Comparison of ENCODE assay signal across 9 mouse cellular contexts in genomic region chr17:32386659-32387432, GRCm38 (mm10). TPM values are rescaled to one million over a fixed set of nuclear protein-coding genes. Genes with fewer than 3 reads are reported as not detected.
DNase-seq lines count a peak whose midpoint lies in the region; ATAC-seq and TF ChIP-seq lines count a peak whose summit lies in the region.
"Had no signal": no experiment of that assay in that cellular context is flagged by ENCODE, and none has a peak within 500 bp of the region (broad histone marks: within the 10 kb centered on the region; RNA-seq: fewer than 3 reads in every experiment).

No protein-coding gene starts in this region.

- H3K27me3 ChIP-seq in intestine, postnatal 0 days (replicated peaks; ENCODE audit: control insufficient read depth, insufficient read depth, low read length): peaks cover 8% of the 10 kb centered on the region
- H3K27me3 ChIP-seq in intestine, embryonic 16.5 days (replicated peaks; ENCODE audit: control insufficient read depth, insufficient read depth, low read length): peaks cover 10% of the 10 kb centered on the region
- H3K27me3 ChIP-seq in MEL (ENCODE audit: control insufficient read depth in 1 of 2, insufficient read depth in 2 of 2, low read length in 2 of 2): no peaks in the 10 kb centered on the region

- no peak overlapping the region for H3K9ac ChIP-seq in intestine, postnatal 0 days (ENCODE audit: low read depth, low read length)
- H3K9ac ChIP-seq in intestine, embryonic 16.5 days (ENCODE audit: low read depth, low read length): no peak overlapping the region
- no peak overlapping the region for H3K9ac ChIP-seq in MEL (ENCODE audit: control insufficient read depth, low read depth, low read length, poor library complexity, severe bottlenecking)

- H3K4me3 ChIP-seq in intestine, postnatal 0 days (ENCODE audit: low read depth, low read length): no peak overlapping the region
- H3K4me3 ChIP-seq in intestine, embryonic 16.5 days (ENCODE audit: low read length): no peak overlapping the region
- no peak overlapping the region for H3K4me3 ChIP-seq in MEL (ENCODE audit: control insufficient read depth in 1 of 2, insufficient read depth in 1 of 2, low read depth in 2 of 2, low read length in 2 of 2)

- peaks cover 9% of the 10 kb centered on the region for H3K36me3 ChIP-seq in intestine, postnatal 0 days (ENCODE audit: control insufficient read depth, insufficient read depth)
- no peaks in the 10 kb centered on the region; the same call in 1 of the 2 replicates for H3K36me3 ChIP-seq in intestine, embryonic 16.5 days (ENCODE audit: control insufficient read depth, insufficient read depth, low read length)
- H3K36me3 ChIP-seq in MEL (ENCODE audit: control insufficient read depth in 1 of 2, insufficient read depth in 2 of 2, low read length in 2 of 2): no peaks in the 10 kb centered on the region

- no peak overlapping the region for H3K4me2 ChIP-seq in intestine, postnatal 0 days (replicated peaks; ENCODE audit: low read depth)
- no peak overlapping the region for H3K4me2 ChIP-seq in intestine, embryonic 16.5 days (ENCODE audit: low read depth, low read length)

- ATAC-seq in intestine, postnatal 0 days: no peak
- ATAC-seq in intestine, embryonic 16.5 days: no peak
- ATAC-seq in inflammation-experienced regulatory T-cells, adult 6 months: peak; percentile 33
- ATAC-seq in megakaryocyte, adult 5-6 weeks (ENCODE audit: poor library complexity, severe bottlenecking): peak; percentile 33; the same call in 1 of the 2 replicates
- ATAC-seq in activated CD4-positive, CD25-positive, alpha-beta regulatory T cell, adult 4 months: no peak

- H3K27ac ChIP-seq in intestine, postnatal 0 days (ENCODE audit: low read depth, low read length): no peak overlapping the region
- no peak overlapping the region for H3K27ac ChIP-seq in intestine, embryonic 16.5 days (ENCODE audit: low read length)
- H3K27ac ChIP-seq in MEL (ENCODE audit: control insufficient read depth, low read depth, low read length): no peak overlapping the region

- TF ChIP-seq RAD21 in MEL (IDR thresholded peaks at IDR 0.05; ENCODE audit: low read depth, low read length): peak; percentile 9

- 69% methylated on average over 9 of the region's 9 CpGs for WGBS in intestine, postnatal 0 days
- 70% methylated on average over 9 of the region's 9 CpGs for WGBS in intestine, embryonic 16.5 days

- DNase-seq in CD4-positive, CD25-positive, alpha-beta regulatory T cell, adult 2 months (ENCODE audit: low read depth, low spot score): peak; percentile 81
- DNase-seq in MEL (ENCODE audit: low read depth, low spot score): peak; percentile 71
- DNase-seq in thymus, postnatal 36 days: peak; percentile 56 to 62

- no peak for TF ChIP-seq POLR2A in MEL (IDR thresholded peaks at IDR 0.05; ENCODE audit: control insufficient read depth in 1 of 2, insufficient read depth in 1 of 2, low read depth in 1 of 2, low read length in 2 of 2, poor library complexity in 1 of 2)

- H3K4me1 ChIP-seq in intestine, postnatal 0 days (replicated peaks; ENCODE audit: control insufficient read depth, insufficient read depth, low read length): peaks cover 6% of the 10 kb centered on the region
- peaks cover 3% of the 10 kb centered on the region; the same call in 1 of the 2 replicates for H3K4me1 ChIP-seq in intestine, embryonic 16.5 days (ENCODE audit: control insufficient read depth, insufficient read depth, low read length)
- peaks cover 0 to 6% of the 10 kb centered on the region in 2 experiments; a peak in 1 of 4 replicates for H3K4me1 ChIP-seq in MEL (ENCODE audit: control insufficient read depth in 1 of 2, insufficient read depth in 2 of 2, low read length in 2 of 2)

- H3K79me2 ChIP-seq in MEL (ENCODE audit: control insufficient read depth, insufficient read depth, low read length, poor library complexity): no peaks in the 10 kb centered on the region; the same call in 1 of the 2 replicates

- no peak for TF ChIP-seq EP300 in MEL (IDR thresholded peaks at IDR 0.05; ENCODE audit: low read depth in 1 of 2, low read length in 2 of 2)

- TF ChIP-seq CTCF in intestine, postnatal 0 days (IDR thresholded peaks at IDR 0.05; ENCODE audit: low read depth): peak; percentile 73
- peak; percentile 69 to 82 (median 73) for TF ChIP-seq CTCF in MEL (IDR thresholded peaks at IDR 0.05 in 2 of 3, conservative IDR thresholded peaks at IDR 0.05 in 1 of 3; ENCODE audit: control insufficient read depth in 1 of 3, insufficient read depth in 1 of 3, low read depth in 2 of 3, low read length in 3 of 3, poor library complexity in 1 of 3, severe bottlenecking in 1 of 3)

- no peaks in the 10 kb centered on the region for H3K9me3 ChIP-seq in intestine, postnatal 0 days (ENCODE audit: control insufficient read depth)
- H3K9me3 ChIP-seq in intestine, embryonic 16.5 days (ENCODE audit: control insufficient read depth, low read length): no peaks in the 10 kb centered on the region
- H3K9me3 ChIP-seq in MEL (replicated peaks; ENCODE audit: insufficient read depth, low read length): no peaks in the 10 kb centered on the region

TF ChIP-seq in MEL, 35 proteins besides CTCF, POLR2A, EP300 and RAD21 (continues in another document):
- no peak for TF ChIP-seq SIN3A (IDR thresholded peaks at IDR 0.05; ENCODE audit: low read length)
- TF ChIP-seq NELFE (IDR thresholded peaks at IDR 0.05; ENCODE audit: low read depth, low read length): no peak
- no peak for TF ChIP-seq ZC3H11A (IDR thresholded peaks at IDR 0.05; ENCODE audit: low read depth, low read length)
- TF ChIP-seq CHD2 (IDR thresholded peaks at IDR 0.05; ENCODE audit: low read length): no peak
- TF ChIP-seq HCFC1 (IDR thresholded peaks at IDR 0.05; ENCODE audit: low read depth, low read length): no peak
- no peak for TF ChIP-seq RCOR1 (IDR thresholded peaks at IDR 0.05; ENCODE audit: low read depth, low read length)
- TF ChIP-seq GABPA (IDR thresholded peaks at IDR 0.05; ENCODE audit: low read depth, low read length): no peak
- no peak for TF ChIP-seq ETS1 (IDR thresholded peaks at IDR 0.05; ENCODE audit: low read depth, low read length)
- no peak for TF ChIP-seq UBTF (IDR thresholded peaks at IDR 0.05; ENCODE audit: borderline replicate concordance, insufficient read depth, low read depth, low read length)
- TF ChIP-seq MAZ (IDR thresholded peaks at IDR 0.05; ENCODE audit: low read depth, low read length): no peak
- no peak; the same call in none of the 2 replicates for TF ChIP-seq SMC3 (IDR thresholded peaks at IDR 0.05; ENCODE audit: low read depth, low read length)
- TF ChIP-seq CHD1 (IDR thresholded peaks at IDR 0.05; ENCODE audit: low read depth, low read length): no peak
- no peak for TF ChIP-seq TCF12 (IDR thresholded peaks at IDR 0.05; ENCODE audit: low read depth, low read length)
- no peak for TF ChIP-seq NRF1 (IDR thresholded peaks at IDR 0.05; ENCODE audit: insufficient read depth, low read depth, low read length, poor library complexity, severe bottlenecking)

RNA-seq across cellular contexts. Expression of gene Wiz, which starts 2.4 kb away (rescaled TPM):
- 9.5 and 10.0 TPM in 2 replicates for polyA plus RNA-seq in intestine, postnatal 0 days (2015; fragmentation: Nextera tagmentation; extraction: Ambion mirVana)
- 17.5 and 18.9 TPM in 2 replicates for polyA plus RNA-seq in intestine, embryonic 16.5 days (2015; fragmentation: Nextera tagmentation; extraction: Ambion mirVana)
- total RNA-seq in MEL (2012; rRNA removed): 4.4 and 5.6 TPM in 2 replicates
- polyA plus RNA-seq in MEL (2012; ENCODE audit: insufficient read depth in 1 of 2, insufficient read length in 2 of 2, low read depth in 1 of 2, low replicate concordance in 2 of 2, missing spikeins in 1 of 2): 10 to 100 TPM in 1 of 2 experiments, not detected in 1; 44.1 TPM
- 10 to 100 TPM in 2 of 3 experiments, 1 to 10 TPM in 1; 9.5 to 14.6 (median 11.6) TPM for polyA plus RNA-seq in inflammation-experienced regulatory T-cells, adult 6 months (2017; shearing (Covaris generic))
- 17.2 and 23.0 TPM in 2 replicates for total RNA-seq in megakaryocyte, adult 5-6 weeks (2015)
- 4.9 and 5.9 TPM in 2 replicates for total RNA-seq in megakaryocyte, adult 5-6 weeks (2017)
- 10 to 100 TPM; 11.9 TPM for polyA plus RNA-seq in activated CD4-positive, CD25-positive, alpha-beta regulatory T cell, adult 4 months (2017; shearing (Covaris generic))

RNA-seq across cellular contexts. Expression of gene Rasal3, which starts 16.5 kb away (rescaled TPM):
- 1.1 TPM in 2 replicates for polyA plus RNA-seq in intestine, postnatal 0 days (2015; fragmentation: Nextera tagmentation; extraction: Ambion mirVana)
- 1.4 and 2.0 TPM in 2 replicates for polyA plus RNA-seq in intestine, embryonic 16.5 days (2015; fragmentation: Nextera tagmentation; extraction: Ambion mirVana)
- 0.04 TPM in 1 of 2 replicates, not detected in the other for total RNA-seq in MEL (2012; rRNA removed)
- polyA plus RNA-seq in MEL (2012; ENCODE audit: insufficient read depth in 1 of 2, insufficient read length in 2 of 2, low read depth in 1 of 2, low replicate concordance in 2 of 2, missing spikeins in 1 of 2): under 1 TPM in 1 of 2 experiments, not detected in 1; 0.04 TPM
- 100 to 1,000 TPM; 109 to 139 (median 109) TPM for polyA plus RNA-seq in inflammation-experienced regulatory T-cells, adult 6 months (2017; shearing (Covaris generic))
- 52.9 and 54.4 TPM in 2 replicates for total RNA-seq in megakaryocyte, adult 5-6 weeks (2015)
- 19.5 and 25.7 TPM in 2 replicates for total RNA-seq in megakaryocyte, adult 5-6 weeks (2017)
- 100 to 1,000 TPM; 123 to 158 TPM for polyA plus RNA-seq in activated CD4-positive, CD25-positive, alpha-beta regulatory T cell, adult 4 months (2017; shearing (Covaris generic))

RNA-seq across cellular contexts. Expression of gene Akap8l, which starts 36.4 kb away (rescaled TPM):
- 21.6 and 26.8 TPM in 2 replicates for polyA plus RNA-seq in intestine, postnatal 0 days (2015; fragmentation: Nextera tagmentation; extraction: Ambion mirVana)
- 66.3 and 73.0 TPM in 2 replicates for polyA plus RNA-seq in intestine, embryonic 16.5 days (2015; fragmentation: Nextera tagmentation; extraction: Ambion mirVana)
- total RNA-seq in MEL (2012; rRNA removed): 34.1 and 40.0 TPM in 2 replicates
- polyA plus RNA-seq in MEL (2012; ENCODE audit: insufficient read depth in 1 of 2, insufficient read length in 2 of 2, low read depth in 1 of 2, low replicate concordance in 2 of 2, missing spikeins in 1 of 2): 10 to 100 TPM in 1 of 2 experiments, not detected in 1; 63.8 TPM
- 10 to 100 TPM; 31.9 to 78.6 (median 57.6) TPM for polyA plus RNA-seq in inflammation-experienced regulatory T-cells, adult 6 months (2017; shearing (Covaris generic))
- total RNA-seq in megakaryocyte, adult 5-6 weeks (2015): 48.3 and 51.1 TPM in 2 replicates
- total RNA-seq in megakaryocyte, adult 5-6 weeks (2017): 66.4 and 69.6 TPM in 2 replicates
- polyA plus RNA-seq in activated CD4-positive, CD25-positive, alpha-beta regulatory T cell, adult 4 months (2017; shearing (Covaris generic)): 10 to 100 TPM; 43.6 to 50.5 TPM

RNA-seq across cellular contexts. Expression of gene Pglyrp2, which starts 37.1 kb away (rescaled TPM):
- polyA plus RNA-seq in intestine, postnatal 0 days (2015; fragmentation: Nextera tagmentation; extraction: Ambion mirVana): 0.14 and 0.17 TPM in 2 replicates
- 0.42 and 0.79 TPM in 2 replicates for polyA plus RNA-seq in intestine, embryonic 16.5 days (2015; fragmentation: Nextera tagmentation; extraction: Ambion mirVana)
- 1.8 and 2.5 TPM in 2 replicates for total RNA-seq in MEL (2012; rRNA removed)
- polyA plus RNA-seq in MEL (2012; ENCODE audit: insufficient read depth in 1 of 2, insufficient read length in 2 of 2, low read depth in 1 of 2, low replicate concordance in 2 of 2, missing spikeins in 1 of 2): 1 to 10 TPM in 1 of 2 experiments, not detected in 1; 3.5 TPM
- polyA plus RNA-seq in inflammation-experienced regulatory T-cells, adult 6 months (2017; shearing (Covaris generic)): 10 to 100 TPM; 75.1 to 87.9 (median 83.8) TPM
- 1.7 and 2.0 TPM in 2 replicates for total RNA-seq in megakaryocyte, adult 5-6 weeks (2015)
- total RNA-seq in megakaryocyte, adult 5-6 weeks (2017): 1.4 and 2.2 TPM in 2 replicates
- 10 to 100 TPM; 68.7 to 79.5 TPM for polyA plus RNA-seq in activated CD4-positive, CD25-positive, alpha-beta regulatory T cell, adult 4 months (2017; shearing (Covaris generic))
- polyA plus RNA-seq: lung, embryonic 16.5 days had no signal

Comparison
In these comparisons a context has a peak if more than half of its experiments do, and no peak if none do; other contexts are left out.
1. ATAC-seq: peak in inflammation-experienced regulatory T-cells, adult 6 months (single experiment) and megakaryocyte, adult 5-6 weeks (single experiment); none in intestine, postnatal 0 days (single experiment), intestine, embryonic 16.5 days (single experiment) and activated CD4-positive, CD25-positive, alpha-beta regulatory T cell, adult 4 months (single experiment).
2. RNA of gene Rasal3, which starts 16.5 kb away (polyA plus RNA-seq): 123 to 158 TPM in activated CD4-positive, CD25-positive, alpha-beta regulatory T cell, adult 4 months and 109 to 139 TPM in inflammation-experienced regulatory T-cells, adult 6 months; 1.4 to 2.0 TPM in intestine, embryonic 16.5 days, 1.1 TPM in intestine, postnatal 0 days and 0.04 TPM in MEL; every median in the first group is over 10 times any median in the second.
3. Peak in every context shown above with its lines, with median percentiles within 50 percentile points of each other: DNase-seq.